Mouse (Mus musculus): ENCODE results near the gene AI481877. TPM values are rescaled to one million over a fixed set of nuclear protein-coding genes. Genes with fewer than 3 reads are reported as not detected.

The AI481877 gene
- total and polyA plus RNA-seq, 3 experiments = not detected

DNA sequence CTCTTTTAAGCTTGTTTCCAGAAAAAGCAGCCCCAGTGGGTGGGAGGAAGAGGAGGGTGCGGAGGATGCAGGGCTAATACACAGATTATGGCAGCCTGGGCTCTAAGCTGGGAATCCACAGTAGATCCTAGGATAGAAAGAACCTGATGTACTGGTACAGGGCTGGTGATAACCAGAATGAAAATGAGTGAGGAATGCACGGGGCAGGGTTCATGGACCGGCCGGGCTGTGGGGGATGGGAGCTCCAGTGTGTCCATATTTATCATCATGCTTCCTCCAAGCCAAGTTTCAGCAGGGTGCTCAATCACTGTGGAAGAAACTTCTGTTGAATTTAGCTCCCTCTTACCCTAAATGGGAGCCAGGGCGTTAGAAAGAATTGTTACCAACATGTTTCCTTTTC, 141.7 kb downstream of the AI481877 start:
- no peak for DNase-seq
- intact Hi-C loops (cut with DNase I) = no loop called here

DNA sequence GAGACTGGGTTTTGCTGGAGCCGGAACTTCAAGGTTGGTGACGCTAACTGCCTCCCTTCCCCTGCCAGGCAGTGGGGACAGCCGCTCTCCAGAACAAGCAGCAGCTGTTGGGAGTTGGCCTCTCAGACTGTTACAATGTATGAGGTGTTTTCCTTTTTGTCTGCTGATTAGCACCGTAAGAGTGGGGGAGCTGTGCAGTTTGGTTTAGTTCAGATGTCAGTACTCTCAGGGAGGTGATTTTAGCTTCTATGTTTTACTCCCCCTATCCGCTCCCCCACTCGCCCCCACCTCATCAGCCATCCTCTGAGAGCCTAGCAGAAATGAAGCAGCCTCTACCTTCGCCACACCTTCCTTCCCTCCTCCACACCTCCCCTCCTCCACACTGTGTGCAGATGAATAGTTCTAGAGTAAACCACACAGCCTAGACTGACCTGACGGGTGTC, 143.5 kb downstream of the AI481877 start:
- DNase-seq = no peak
- Histone ChIP-seq H3K27ac (no peak overlapping the region), H3K79me2 (replicated peaks; ENCODE audit: control insufficient read depth, insufficient read depth, low read length) (no peaks in the 10 kb centered on the region), H3K9ac (ENCODE audit: low read depth, low read length) (no peak overlapping the region), H3K27me3 (ENCODE audit: control insufficient read depth, insufficient read depth, low read length) (no peaks in the 10 kb centered on the region), H3K36me3 (ENCODE audit: control insufficient read depth, insufficient read depth, low read length) (no peaks in the 10 kb centered on the region), H3K4me1 (ENCODE audit: control insufficient read depth, insufficient read depth, low read length) (no peaks in the 10 kb centered on the region), H3K4me3 (no peak overlapping the region)
- TF ChIP-seq POLR2A (IDR thresholded peaks at IDR 0.05; ENCODE audit: insufficient read depth, low read depth, low read length) (no peak), EP300 (IDR thresholded peaks at IDR 0.05; ENCODE audit: insufficient read depth, low read depth, low read length) (no peak), CTCF (IDR thresholded peaks at IDR 0.05) (no peak)
- intact Hi-C loops (cut with DNase I) = no loop called here
- WGBS = 56% methylated on average over 8 of the region's 8 CpGs

More for the DNA sequence above, 141.7 kb downstream of the AI481877 start:
- Histone ChIP-seq H3K4me3 (no peak overlapping the region), H3K9ac (ENCODE audit: low read depth, low read length) (no peak overlapping the region), H3K36me3 (ENCODE audit: control insufficient read depth, insufficient read depth, low read length) (no peaks in the 10 kb centered on the region), H3K79me2 (replicated peaks; ENCODE audit: control insufficient read depth, insufficient read depth, low read length) (no peaks in the 10 kb centered on the region), H3K4me1 (ENCODE audit: control insufficient read depth, insufficient read depth, low read length) (no peaks in the 10 kb centered on the region), H3K27ac (no peak overlapping the region), H3K27me3 (ENCODE audit: control insufficient read depth, insufficient read depth, low read length) (no peaks in the 10 kb centered on the region)
- TF ChIP-seq CTCF (IDR thresholded peaks at IDR 0.05) = no peak
- TF ChIP-seq POLR2A (IDR thresholded peaks at IDR 0.05; ENCODE audit: insufficient read depth, low read depth, low read length) = no peak
- TF ChIP-seq EP300 (IDR thresholded peaks at IDR 0.05; ENCODE audit: insufficient read depth, low read depth, low read length) = no peak
- 54% methylated on average over 5 of the region's 5 CpGs for WGBS

DNA sequence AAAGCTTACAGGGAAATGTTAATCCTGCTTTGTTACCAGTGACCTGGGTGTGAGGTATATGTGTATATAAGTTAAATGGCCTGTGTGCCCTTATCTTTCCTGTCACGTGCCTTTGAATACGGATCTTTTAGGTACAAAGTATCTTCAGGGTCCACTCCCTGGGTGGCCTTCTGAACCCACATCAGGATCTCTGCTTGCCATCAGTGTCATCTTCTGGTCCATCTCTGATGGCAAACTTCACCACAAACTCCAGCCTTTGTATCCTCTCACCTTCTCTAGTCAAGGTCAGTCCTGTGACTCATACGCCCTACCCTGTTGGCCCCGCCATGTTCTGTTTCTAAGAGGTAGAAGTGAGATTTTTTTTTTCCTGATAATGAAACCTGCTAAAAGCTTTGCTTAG, 144.0 kb downstream of the AI481877 start, which contains the start of gene Dnajc25:
TSS of gene Dnajc25 (plus strand) at position 301 of the 400 bp plus-strand sequence.
- Histone ChIP-seq H3K4me1 (ENCODE audit: control insufficient read depth, insufficient read depth, low read length) (no peaks in the 10 kb centered on the region), H3K27ac (no peak within 1 kb of the TSS), H3K36me3 (ENCODE audit: control insufficient read depth, insufficient read depth, low read length) (no peaks in the 10 kb centered on the region), H3K27me3 (ENCODE audit: control insufficient read depth, insufficient read depth, low read length) (no peaks in the 10 kb centered on the region), H3K9ac (ENCODE audit: low read depth, low read length) (no peak within 1 kb of the TSS), H3K4me3 (no peak within 1 kb of the TSS), H3K79me2 (replicated peaks; ENCODE audit: control insufficient read depth, insufficient read depth, low read length) (no peaks in the 10 kb centered on the region)
- TF ChIP-seq POLR2A (IDR thresholded peaks at IDR 0.05; ENCODE audit: insufficient read depth, low read depth, low read length) (no peak), CTCF (IDR thresholded peaks at IDR 0.05) (no peak), EP300 (IDR thresholded peaks at IDR 0.05; ENCODE audit: insufficient read depth, low read depth, low read length) (no peak)
- intact Hi-C loops (cut with DNase I) = no loop called here
- DNase-seq = no peak
- WGBS = 79% methylated on average over 4 of the region's 4 CpGs

Other genes starting within 250 kb of the AI481877 start
- 100 to 1,000 TPM; 182 to 219 TPM for gene Ecpas, start 226.2 kb downstream of the AI481877 start, total RNA-seq (2021)
- 16.1 and 41.7 TPM in 2 replicates for gene Ecpas, start 226.2 kb downstream of the AI481877 start, polyA plus RNA-seq (2012; rRNA removed)
- gene Zkscan16, start 195.4 kb downstream of the AI481877 start, total RNA-seq (2021) = under 1 TPM in 1 of 2 experiments, not detected in 1; 0.14 TPM
- gene Zkscan16, start 195.4 kb downstream of the AI481877 start, polyA plus RNA-seq (2012; rRNA removed) = 0.09 TPM in 1 of 2 replicates, not detected in the other
- gene Ptgr1, start 151.9 kb downstream of the AI481877 start, total RNA-seq (2021) = 1 to 10 TPM; 3.0 to 3.1 TPM
- 1.6 and 2.7 TPM in 2 replicates for gene Ptgr1, start 151.9 kb downstream of the AI481877 start, polyA plus RNA-seq (2012; rRNA removed)
- gene Dnajc25, start 143.9 kb downstream of the AI481877 start, total RNA-seq (2021) = 10 to 100 TPM; 18.1 to 22.1 TPM
- gene Dnajc25, start 143.9 kb downstream of the AI481877 start, polyA plus RNA-seq (2012; rRNA removed) = 5.3 and 7.8 TPM in 2 replicates
- gene Gm20503, start 135.8 kb downstream of the AI481877 start, total RNA-seq (2021) = 1 to 10 TPM; 5.7 TPM
- not detected in 2 replicates for gene Gm20503, start 135.8 kb downstream of the AI481877 start, polyA plus RNA-seq (2012; rRNA removed)
- 10 to 100 TPM; 13.6 TPM for gene Gng10, start 103.9 kb downstream of the AI481877 start, total RNA-seq (2021)
- 10.4 and 14.3 TPM in 2 replicates for gene Gng10, start 103.9 kb downstream of the AI481877 start, polyA plus RNA-seq (2012; rRNA removed)
- 10 to 100 TPM; 13.3 to 15.6 TPM for gene Ugcg, start 50.3 kb upstream of the AI481877 start, total RNA-seq (2021)
- gene Ugcg, start 50.3 kb upstream of the AI481877 start, polyA plus RNA-seq (2012; rRNA removed) = 10.0 and 17.9 TPM in 2 replicates

Measured in heart, adult 2 months (tissue).